Mouse (Mus musculus) layer of hippocampus, postnatal 10 days (tissue): ENCODE results near the gene Atoh7. TPM values are rescaled to one million over a fixed set of nuclear protein-coding genes. Genes with fewer than 3 reads are reported as not detected.
"Not testable (repeated sequence)": the region's sequence is repeated elsewhere in the genome, so short reads cannot be mapped to it uniquely, and the experiment has no call there.

Experiments used
- DNase-seq, 2 experiments: peaks; one replicate each; pipeline ENCODE4 v3.0.0; 2021; ENCODE audit warnings: low spot score in 2 of 2
- long read RNA-seq: library from polyadenylated mRNA; stranded (forward); transcript quantifications from one replicate; pipeline ENCODE4 v2.0.0, GENCODE M21; 2023
- total RNA-seq, 2 experiments: library from RNA; stranded (reverse); gene quantifications; 2 replicates each; pipeline ENCODE4 v1.2.3; 2021

Gene Atoh7
- 1 to 10 TPM; 2.1 to 2.6 TPM for total RNA-seq
- long read RNA-seq, partial matches to known transcripts = 0 of 5 reads
- long read RNA-seq, other reads (novel, unspliced or antisense) = 0 of 5 reads

- DNase-seq = peak in 1 of 2 experiments; percentile 24
Measured at GRCm38 (mm10) chr10:63099521-63099920, at the start of gene Atoh7. Atoh7 (plus strand) TSS chr10:63099651.

GRCm38 (mm10) chr10:63051267-63051666 is 48.2 kb upstream of the Atoh7 start:
- no peak for DNase-seq

GRCm38 (mm10) chr10:63052011-63052410 is 47.4 kb upstream of the Atoh7 start:
- no peak for DNase-seq

GRCm38 (mm10) chr10:63053007-63053406 is 46.4 kb upstream of the Atoh7 start:
- no peak for DNase-seq

GRCm38 (mm10) chr10:63054071-63054470 is 45.4 kb upstream of the Atoh7 start:
- not testable (repeated sequence) for DNase-seq

- no peak for DNase-seq
Measured at GRCm38 (mm10) chr10:63054586-63054985, 44.9 kb upstream of the Atoh7 start.

- no peak for DNase-seq
Measured at GRCm38 (mm10) chr10:63056966-63057750, 42.3 kb upstream of the Atoh7 start.

GRCm38 (mm10) chr10:63059862-63060261 is 39.6 kb upstream of the Atoh7 start, which contains the start of gene Pbld1:
Pbld1 (plus strand) TSS chr10:63060162.
- no peak for DNase-seq

GRCm38 (mm10) chr10:63060406-63060805 is 39.0 kb upstream of the Atoh7 start:
- DNase-seq = no peak

- no peak for DNase-seq
Measured at GRCm38 (mm10) chr10:63061266-63061665, 38.2 kb upstream of the Atoh7 start.

- no peak for DNase-seq
Measured at GRCm38 (mm10) chr10:63062696-63063095, 36.8 kb upstream of the Atoh7 start.

GRCm38 (mm10) chr10:63063365-63063764 is 36.1 kb upstream of the Atoh7 start:
- no peak for DNase-seq

GRCm38 (mm10) chr10:63064516-63064915 is 34.9 kb upstream of the Atoh7 start:
- no peak for DNase-seq

- no peak for DNase-seq
Measured at GRCm38 (mm10) chr10:63065561-63065960, 33.9 kb upstream of the Atoh7 start.

- peak; percentile 85 to 87 for DNase-seq
Measured at GRCm38 (mm10) chr10:63065988-63066387, 33.5 kb upstream of the Atoh7 start.

GRCm38 (mm10) chr10:63086304-63086703 is 13.1 kb upstream of the Atoh7 start:
- DNase-seq = no peak

GRCm38 (mm10) chr10:63089103-63089757 is 10.2 kb upstream of the Atoh7 start:
- DNase-seq = no peak

GRCm38 (mm10) chr10:63089758-63090571 is 9.5 kb upstream of the Atoh7 start:
- peak; percentile 13 to 21 for DNase-seq

- no peak for DNase-seq
Measured at GRCm38 (mm10) chr10:63091915-63092314, 7.5 kb upstream of the Atoh7 start.

- peak in 1 of 2 experiments; percentile 27 for DNase-seq
Measured at GRCm38 (mm10) chr10:63092616-63093550, 6.6 kb upstream of the Atoh7 start.
